Mouse (Mus musculus): ENCODE measurements around the gene Mapt.

DNA sequence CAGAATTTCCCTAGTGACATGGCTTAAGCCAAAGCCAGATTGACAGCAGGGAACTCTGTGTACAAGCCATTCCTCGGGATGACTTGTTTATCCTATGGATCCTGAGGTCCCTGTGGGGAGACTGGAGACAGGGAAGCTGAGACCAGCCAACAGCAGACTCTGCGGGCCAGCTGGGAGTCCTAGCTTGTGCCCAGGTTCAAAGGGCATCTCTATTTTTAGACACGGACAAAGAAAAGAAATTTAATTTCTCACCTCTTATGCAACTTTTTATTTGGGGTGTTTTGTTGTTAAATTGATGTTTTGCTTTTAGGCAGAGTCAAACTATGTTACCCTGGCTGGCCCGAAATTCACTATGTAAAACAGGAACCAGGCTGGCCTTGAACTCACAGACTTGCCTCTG lies 39.7 kb downstream of the Mapt start:
- TF ChIP-seq CTCF (IDR thresholded peaks at IDR 0.05; ENCODE audit: low read depth), result no peak
- TF ChIP-seq EP300 (IDR thresholded peaks at IDR 0.05; ENCODE audit: low read depth), result no peak

All from liver, embryonic 14.5 days (tissue).